Mouse (Mus musculus) left cerebral cortex, adult 18-20 months (tissue): Measurements from ENCODE around the gene Gm6096. TPM values are rescaled to one million over a fixed set of nuclear protein-coding genes. Genes with fewer than 3 reads are reported as not detected.

ENCODE experiments used
- total RNA-seq, 2 experiments: library from RNA; stranded (reverse); gene quantifications; 2 replicates each; pipeline ENCODE4 v1.2.3; 2021

Gene Gm6096
- total RNA-seq, 2 experiments from 2014 or later = not detected

Other genes starting within 250 kb of the Gm6096 start
- gene Scgb2b27, start 237.1 kb upstream of the Gm6096 start, total RNA-seq = not detected
- not detected for gene Scgb1b27, start 229.6 kb upstream of the Gm6096 start, total RNA-seq
- not detected for gene Scgb1b30, start 155.6 kb upstream of the Gm6096 start, total RNA-seq
- gene Wtip, start 117.8 kb upstream of the Gm6096 start, total RNA-seq = 10 to 100 TPM in 1 of 2 experiments, 1 to 10 TPM in 1; 9.7 to 11.3 TPM
- gene Uba2, start 81.4 kb upstream of the Gm6096 start, total RNA-seq = 10 to 100 TPM; 82.9 to 92.9 TPM
- gene Pdcd2l, start 54.4 kb upstream of the Gm6096 start, total RNA-seq = 10 to 100 TPM; 20.6 to 24.0 TPM
- 100 to 1,000 TPM; 662 to 699 TPM for gene Gpi1, start 20.7 kb upstream of the Gm6096 start, total RNA-seq
- gene 4931406P16Rik, start 62.5 kb downstream of the Gm6096 start, total RNA-seq = 10 to 100 TPM; 38.5 to 39.1 TPM
- 10 to 100 TPM; 82.1 to 94.8 TPM for gene Lsm14a, start 142.3 kb downstream of the Gm6096 start, total RNA-seq